Mouse (Mus musculus): Measurements from ENCODE around the gene Slc24a3. TPM values are rescaled to one million over a fixed set of nuclear protein-coding genes. Genes with fewer than 3 reads are reported as not detected.
A peak's percentile ranks its signal among the peaks of the same experiment; 100 is the strongest.

Gene Slc24a3
- polyA plus RNA-seq, 1 experiment = 11.8 TPM

DNA sequence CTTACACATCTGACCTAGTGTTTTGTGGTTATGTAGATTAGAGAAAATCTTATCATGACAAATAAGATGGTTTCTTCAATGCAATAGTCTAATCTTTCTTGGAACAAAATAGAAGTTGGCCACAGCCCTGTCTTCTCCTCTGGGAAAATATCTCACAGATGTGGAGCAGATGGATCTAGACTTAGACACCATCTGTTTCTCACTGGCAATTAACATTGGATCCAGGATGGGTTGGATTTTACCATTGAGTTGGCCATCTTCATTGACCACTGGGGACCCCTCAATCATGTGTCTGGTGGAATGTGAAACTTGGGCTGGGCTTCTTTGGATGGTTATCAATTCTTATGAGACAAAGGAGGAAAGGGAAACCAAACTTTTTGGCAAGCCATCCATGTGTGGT lies 332.7 kb downstream of the Slc24a3 start:
- no peak overlapping the region for H3K4me3 ChIP-seq (replicated peaks; ENCODE audit: extremely low read depth, low read depth, low read length)
- no peak for DNase-seq
- no peaks in the 10 kb centered on the region for H3K4me1 ChIP-seq (ENCODE audit: control insufficient read depth, insufficient read depth, low read length)
- TF ChIP-seq POLR2A (IDR thresholded peaks at IDR 0.05; ENCODE audit: borderline replicate concordance, extremely low read depth, low read depth, low read length) (no peak), CTCF (IDR thresholded peaks at IDR 0.05; ENCODE audit: insufficient read depth, low read length) (no peak)

DNA sequence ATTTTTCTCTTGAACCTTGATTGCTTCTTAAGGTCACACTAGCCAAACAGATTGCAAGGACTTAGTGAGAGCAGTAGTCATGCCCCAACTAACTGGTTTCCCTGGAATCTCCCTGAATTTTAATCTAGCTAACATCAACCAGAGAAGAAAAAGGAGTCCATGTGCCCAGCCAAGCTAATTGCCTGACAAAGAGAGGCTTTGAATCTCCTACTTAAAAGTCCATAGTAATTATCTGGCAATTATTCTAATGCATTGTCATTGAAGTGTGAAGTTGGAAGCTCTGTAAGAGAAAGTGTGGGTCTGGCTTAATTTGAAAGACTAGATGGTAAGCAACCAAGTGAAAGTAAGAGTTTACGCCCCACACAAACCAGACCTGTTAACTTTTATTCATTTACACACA lies 333.9 kb downstream of the Slc24a3 start:
- H3K4me3 ChIP-seq (replicated peaks; ENCODE audit: extremely low read depth, low read depth, low read length) = no peak overlapping the region
- TF ChIP-seq CTCF (IDR thresholded peaks at IDR 0.05; ENCODE audit: insufficient read depth, low read length) (no peak), POLR2A (IDR thresholded peaks at IDR 0.05; ENCODE audit: borderline replicate concordance, extremely low read depth, low read depth, low read length) (no peak)
- no peaks in the 10 kb centered on the region for H3K4me1 ChIP-seq (ENCODE audit: control insufficient read depth, insufficient read depth, low read length)
- WGBS = 100% methylated on average over 1 of the region's 1 CpGs
- DNase-seq = no peak

DNA sequence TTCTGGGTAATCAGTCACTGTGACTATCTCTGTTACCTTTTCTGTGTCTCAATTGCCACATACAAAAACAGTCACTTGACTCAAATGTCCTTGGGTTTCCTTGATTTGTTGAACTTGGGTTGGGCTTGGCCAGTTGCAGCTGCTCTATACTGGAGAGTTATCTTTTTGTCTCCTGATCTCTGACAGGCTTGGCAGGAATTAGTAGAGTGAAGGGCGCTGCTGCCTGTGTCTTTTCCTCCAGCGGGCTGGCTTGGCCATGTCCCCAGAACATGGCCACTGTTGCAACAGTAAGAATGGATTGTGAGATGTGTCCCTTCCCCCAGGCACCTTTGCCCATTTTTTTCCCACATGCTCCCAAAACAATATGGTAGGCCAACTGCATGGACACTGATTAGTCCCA lies 340.1 kb downstream of the Slc24a3 start:
- Histone ChIP-seq H3K4me3 (replicated peaks; ENCODE audit: extremely low read depth, low read depth, low read length) (no peak overlapping the region), H3K4me1 (ENCODE audit: control insufficient read depth, insufficient read depth, low read length) (no peaks in the 10 kb centered on the region)
- no peak for DNase-seq
- WGBS = 57% methylated on average over 2 of the region's 2 CpGs
- TF ChIP-seq POLR2A (IDR thresholded peaks at IDR 0.05; ENCODE audit: borderline replicate concordance, extremely low read depth, low read depth, low read length) (no peak), CTCF (IDR thresholded peaks at IDR 0.05; ENCODE audit: insufficient read depth, low read length) (no peak)

GRCm38 (mm10) chr2:145510650-145511225 lies 343.2 kb downstream of the Slc24a3 start:
- Histone ChIP-seq H3K4me1 (ENCODE audit: control insufficient read depth, insufficient read depth, low read length) (no peaks in the 10 kb centered on the region), H3K4me3 (replicated peaks; ENCODE audit: extremely low read depth, low read depth, low read length) (no peak overlapping the region)
- no peak for DNase-seq
- TF ChIP-seq POLR2A (IDR thresholded peaks at IDR 0.05; ENCODE audit: borderline replicate concordance, extremely low read depth, low read depth, low read length) (no peak), CTCF (IDR thresholded peaks at IDR 0.05; ENCODE audit: insufficient read depth, low read length) (no peak)
- WGBS = 55% methylated on average over 7 of the region's 7 CpGs

- no peaks in the 10 kb centered on the region for H3K4me1 ChIP-seq (ENCODE audit: control insufficient read depth, insufficient read depth, low read length)
- no peak for TF ChIP-seq POLR2A (IDR thresholded peaks at IDR 0.05; ENCODE audit: borderline replicate concordance, extremely low read depth, low read depth, low read length)
- TF ChIP-seq CTCF (IDR thresholded peaks at IDR 0.05; ENCODE audit: insufficient read depth, low read length) = no peak
- H3K4me3 ChIP-seq (replicated peaks; ENCODE audit: extremely low read depth, low read depth, low read length) = no peak overlapping the region
- no peak for DNase-seq
- 68% methylated on average over 4 of the region's 4 CpGs for WGBS
These were observed 348.4 kb downstream of the Slc24a3 start for GRCm38 (mm10) chr2:145515956-145516355.

DNA sequence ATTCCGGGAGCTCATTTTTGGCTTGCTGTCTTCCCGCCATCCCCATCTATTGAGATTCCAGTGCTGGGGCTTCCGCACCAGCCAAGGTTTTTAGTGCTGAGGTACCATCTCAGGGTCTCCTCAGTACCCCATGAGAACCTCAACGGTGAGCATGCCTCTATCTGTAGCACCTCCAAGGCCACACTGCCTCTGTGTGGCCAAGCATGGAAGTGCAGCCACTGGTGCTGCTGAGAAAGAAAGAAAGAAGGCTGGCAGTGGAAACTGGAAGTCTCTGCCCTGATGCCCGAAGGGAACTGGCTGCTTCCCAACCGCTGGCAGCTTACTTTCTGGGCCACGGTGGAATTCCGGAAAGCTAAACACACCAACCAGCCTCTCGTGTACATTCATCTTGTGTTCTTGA lies 349.8 kb downstream of the Slc24a3 start:
- Histone ChIP-seq H3K4me3 (replicated peaks; ENCODE audit: extremely low read depth, low read depth, low read length) (no peak overlapping the region), H3K4me1 (ENCODE audit: control insufficient read depth, insufficient read depth, low read length) (no peaks in the 10 kb centered on the region)
- TF ChIP-seq CTCF (IDR thresholded peaks at IDR 0.05; ENCODE audit: insufficient read depth, low read length) (peak; percentile 95), POLR2A (IDR thresholded peaks at IDR 0.05; ENCODE audit: borderline replicate concordance, extremely low read depth, low read depth, low read length) (no peak)
- WGBS = 36% methylated on average over 9 of the region's 9 CpGs
- peak; percentile 65 for DNase-seq

- TF ChIP-seq CTCF (IDR thresholded peaks at IDR 0.05; ENCODE audit: insufficient read depth, low read length) (no peak), POLR2A (IDR thresholded peaks at IDR 0.05; ENCODE audit: borderline replicate concordance, extremely low read depth, low read depth, low read length) (no peak)
- H3K4me1 ChIP-seq (ENCODE audit: control insufficient read depth, insufficient read depth, low read length) = no peaks in the 10 kb centered on the region
- H3K4me3 ChIP-seq (replicated peaks; ENCODE audit: extremely low read depth, low read depth, low read length) = no peak overlapping the region
- WGBS = 58% methylated on average over 3 of the region's 3 CpGs
- no peak for DNase-seq
These were observed 354.5 kb downstream of the Slc24a3 start for GRCm38 (mm10) chr2:145522017-145522416.

DNA sequence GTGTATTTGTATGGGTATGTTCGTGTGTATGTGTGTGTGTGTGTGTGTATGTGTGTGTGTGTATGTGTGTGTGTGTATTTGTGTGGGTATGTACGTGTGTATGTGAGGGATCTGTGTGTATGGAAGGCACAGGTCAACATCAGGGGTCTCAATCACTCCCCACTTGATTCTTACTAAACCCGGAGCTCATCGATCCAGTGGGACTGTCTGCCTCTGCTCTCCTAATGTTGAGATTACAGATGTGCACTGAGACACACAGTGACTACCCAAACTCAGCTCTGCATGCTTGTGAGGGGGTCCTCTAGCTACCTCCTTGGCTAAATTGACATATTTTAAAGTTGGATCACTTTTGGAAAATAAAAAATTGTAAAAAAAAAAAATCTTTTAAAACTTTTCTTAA lies 355.8 kb downstream of the Slc24a3 start:
- H3K4me3 ChIP-seq (replicated peaks; ENCODE audit: extremely low read depth, low read depth, low read length) = no peak overlapping the region
- WGBS = 83% methylated on average over 4 of the region's 4 CpGs
- H3K4me1 ChIP-seq (ENCODE audit: control insufficient read depth, insufficient read depth, low read length) = no peaks in the 10 kb centered on the region
- DNase-seq = no peak
- no peak for TF ChIP-seq CTCF (IDR thresholded peaks at IDR 0.05; ENCODE audit: insufficient read depth, low read length)
- TF ChIP-seq POLR2A (IDR thresholded peaks at IDR 0.05; ENCODE audit: borderline replicate concordance, extremely low read depth, low read depth, low read length) = no peak

- 88% methylated on average over 1 of the region's 1 CpGs for WGBS
- no peak for TF ChIP-seq POLR2A (IDR thresholded peaks at IDR 0.05; ENCODE audit: borderline replicate concordance, extremely low read depth, low read depth, low read length)
- TF ChIP-seq CTCF (IDR thresholded peaks at IDR 0.05; ENCODE audit: insufficient read depth, low read length) = no peak
- no peaks in the 10 kb centered on the region for H3K4me1 ChIP-seq (ENCODE audit: control insufficient read depth, insufficient read depth, low read length)
- DNase-seq = no peak
- no peak overlapping the region for H3K4me3 ChIP-seq (replicated peaks; ENCODE audit: extremely low read depth, low read depth, low read length)
These were observed 359.6 kb downstream of the Slc24a3 start for GRCm38 (mm10) chr2:145527151-145527550.

DNA sequence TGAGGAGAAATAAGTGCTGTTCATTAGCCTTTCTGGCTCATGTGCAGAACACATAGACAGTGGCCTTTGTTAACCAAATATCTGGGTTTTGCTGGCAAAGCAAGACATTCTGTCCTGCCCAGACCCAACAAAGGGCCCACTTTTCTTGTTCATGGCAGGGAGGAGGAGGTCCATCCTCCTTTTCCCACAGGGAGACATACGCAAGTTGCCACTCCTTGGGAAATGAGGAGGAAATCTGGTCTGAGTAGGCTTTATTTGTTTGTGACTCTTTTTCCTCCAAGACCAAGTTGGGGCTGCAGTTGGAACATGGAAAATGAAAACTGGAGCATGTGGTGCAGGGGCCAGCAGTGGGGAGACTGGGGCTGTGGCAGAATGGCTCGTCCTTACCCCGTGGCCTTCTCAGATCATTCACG lies 363.4 kb downstream of the Slc24a3 start:
- Histone ChIP-seq H3K4me1 (ENCODE audit: control insufficient read depth, insufficient read depth, low read length) (peaks cover 3% of the 10 kb centered on the region; the same call in 1 of the 2 replicates), H3K4me3 (replicated peaks; ENCODE audit: extremely low read depth, low read depth, low read length) (no peak overlapping the region)
- 86% methylated on average over 4 of the region's 4 CpGs for WGBS
- no peak for DNase-seq
- TF ChIP-seq POLR2A (IDR thresholded peaks at IDR 0.05; ENCODE audit: borderline replicate concordance, extremely low read depth, low read depth, low read length) = no peak
- no peak for TF ChIP-seq CTCF (IDR thresholded peaks at IDR 0.05; ENCODE audit: insufficient read depth, low read length)
